Mouse (Mus musculus) intestine, embryonic 14.5 days (tissue): ENCODE data around the gene Tll1. TPM values are rescaled to one million over a fixed set of nuclear protein-coding genes. Genes with fewer than 3 reads are reported as not detected.

Source experiments
- ATAC-seq: fragments of 200-750 bp; cut with Nextera tagmentation; replicated peaks from 2 replicates; pipeline ENCODE4 v1.8.0; 2017; ENCODE audit warnings: low read depth, moderate number of reproducible peaks, moderate TSS enrichment, moderate library complexity; ENCODE audit not compliant: low FRiP score, low TSS enrichment
- DNase-seq: peaks from one replicate; pipeline ENCODE4 v3.0.0-alpha.2; 2018; ENCODE audit warnings: low spot score
- H3K27ac ChIP-seq: fragments of 300-500 bp; sonication (generic); 2 replicates; pipeline ENCODE4 v1.5.1; 2014; ENCODE audit warnings: low read depth, mild to moderate bottlenecking, control low read depth
- H3K27me3 ChIP-seq: fragments of 300-500 bp; sonication (generic); replicated peaks from 2 replicates; pipeline ENCODE4 v1.6.1; 2014; ENCODE audit warnings: low read length, control low read depth; ENCODE audit not compliant: control insufficient read depth, insufficient read depth
- H3K36me3 ChIP-seq: fragments of 300-500 bp; sonication (generic); 2 replicates; pipeline ENCODE4 v1.6.1; 2014; ENCODE audit warnings: low read length, control low read depth; ENCODE audit not compliant: control insufficient read depth, insufficient read depth
- H3K4me1 ChIP-seq: fragments of 300-500 bp; sonication (generic); replicated peaks from 2 replicates; pipeline ENCODE4 v1.6.1; 2014; ENCODE audit warnings: low read length, control low read depth, mixed read lengths; ENCODE audit not compliant: control insufficient read depth, insufficient read depth
- H3K4me2 ChIP-seq: fragments of 300-500 bp; sonication (generic); 2 replicates; pipeline ENCODE4 v1.6.1; 2014; ENCODE audit warnings: low read length
- H3K4me3 ChIP-seq: fragments of 300-500 bp; sonication (generic); 2 replicates; pipeline ENCODE4 v1.5.1; 2014; ENCODE audit warnings: low read depth, low read length, control low read depth, mixed read lengths
- H3K9ac ChIP-seq: fragments of 300-500 bp; sonication (generic); 2 replicates; pipeline ENCODE4 v1.6.1; 2014; ENCODE audit warnings: mild to moderate bottlenecking, low read length
- H3K9me3 ChIP-seq: fragments of 300-500 bp; sonication (generic); 2 replicates; pipeline ENCODE4 v1.6.1; 2016; ENCODE audit warnings: low read length, control low read depth; ENCODE audit not compliant: control insufficient read depth
- WGBS: fragments of 180-500 bp; shearing (Covaris S2); extraction: QIAGEN DNeasy Blood & Tissue Kit; methylation state at CpG from one replicate; pipeline ENCODE4 v1.1.7; 2014; 5-methylcytosine and 5-hydroxymethylcytosine counted together
- polyA plus RNA-seq: library from polyadenylated mRNA; unstranded; fragments of >200 nt; fragmentation: Nextera tagmentation; extraction: Ambion mirVana; gene quantifications from 2 replicates; pipeline ENCODE4 v1.2.1, GENCODE M21; 2014

Gene Tll1
- polyA plus RNA-seq, 1 experiment from 2014 or later = 2.3 TPM

DNA sequence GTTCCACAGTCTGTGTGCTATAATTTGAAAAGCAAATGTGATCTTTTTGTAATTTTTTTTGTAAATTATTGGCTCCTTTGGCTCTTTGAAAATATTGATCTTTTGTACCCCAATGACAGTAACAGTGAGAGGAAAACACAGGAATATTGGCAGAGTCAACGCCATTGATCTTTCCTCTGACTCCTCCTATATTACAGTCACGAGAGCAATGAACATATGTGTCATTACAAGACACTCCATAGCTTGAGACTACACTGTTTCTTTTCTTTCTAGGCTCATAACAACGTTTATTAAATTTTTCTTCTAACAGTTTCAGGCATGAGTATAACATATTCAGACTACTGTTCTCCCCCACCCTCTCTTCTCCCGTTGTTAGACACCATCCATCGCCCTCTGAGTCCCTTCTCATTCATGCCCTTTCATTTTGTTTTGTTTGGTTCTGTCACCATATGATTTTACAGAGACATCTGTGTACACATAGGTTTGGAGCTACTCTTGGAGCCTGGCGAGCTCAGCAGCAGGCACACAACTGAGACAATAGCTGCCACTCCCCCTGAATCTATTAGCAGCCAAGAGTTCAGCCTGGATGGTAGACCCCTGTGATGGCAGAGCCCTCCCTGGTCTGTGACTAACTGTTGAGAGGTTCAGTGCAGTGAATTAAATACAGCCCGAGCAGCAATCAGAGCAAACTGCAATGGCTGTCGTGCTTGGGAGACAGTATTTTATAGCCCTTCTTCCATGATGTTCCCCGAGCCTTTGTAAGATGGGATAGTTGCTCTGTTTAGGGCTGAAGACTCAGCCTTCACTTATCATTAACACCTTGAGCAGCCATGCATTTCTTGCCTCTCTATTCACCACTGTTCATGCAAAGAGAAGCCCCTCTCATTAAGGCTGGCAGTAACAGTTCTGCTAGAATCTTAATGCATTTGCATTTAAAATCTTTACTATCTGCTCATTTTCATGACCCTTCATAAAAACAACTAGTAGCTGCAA is 52.9 kb downstream of the Tll1 start:
- no peak overlapping the region for H3K27ac ChIP-seq
- 65% methylated on average over 9 of the region's 9 CpGs for WGBS
- ATAC-seq (no peak), DNase-seq (no peak)
- no peaks in the 10 kb centered on the region for H3K27me3 ChIP-seq
- no peak overlapping the region for H3K9ac ChIP-seq
- no peak overlapping the region for H3K4me3 ChIP-seq
- no peaks in the 10 kb centered on the region for H3K9me3 ChIP-seq
- no peak overlapping the region for H3K4me2 ChIP-seq
- H3K4me1 ChIP-seq = no peaks in the 10 kb centered on the region
- H3K36me3 ChIP-seq = no peaks in the 10 kb centered on the region

DNA sequence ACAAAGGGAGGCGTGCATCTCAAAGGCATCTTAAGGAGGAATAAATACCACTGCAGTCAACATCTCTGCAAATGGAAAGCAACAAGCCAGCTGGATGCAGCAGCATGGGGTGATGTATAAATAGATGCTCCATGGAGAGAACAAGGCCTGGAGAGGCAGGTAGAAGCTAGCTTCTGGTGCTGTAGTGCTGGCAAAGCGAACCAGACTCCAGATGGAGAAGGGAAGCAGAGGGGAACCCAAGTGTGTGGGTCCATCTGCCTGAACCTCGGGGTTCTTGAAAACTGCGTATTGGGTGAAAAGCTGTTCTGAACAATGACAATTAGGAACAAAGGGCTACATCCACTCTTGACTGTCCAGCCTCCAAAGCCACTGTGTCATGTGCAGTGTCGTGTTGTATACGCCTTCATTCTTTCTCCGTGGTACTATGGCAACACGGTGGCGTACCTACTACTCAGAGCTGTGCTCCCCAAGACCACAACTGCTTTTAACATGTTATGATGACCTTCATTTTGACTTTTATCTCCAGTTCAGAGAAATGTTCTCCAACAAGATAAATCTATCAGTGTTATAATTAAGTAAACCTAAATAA is 53.8 kb downstream of the Tll1 start:
- no peak for DNase-seq
- no peak overlapping the region for H3K4me3 ChIP-seq
- WGBS = 75% methylated on average over 9 of the region's 9 CpGs

DNA sequence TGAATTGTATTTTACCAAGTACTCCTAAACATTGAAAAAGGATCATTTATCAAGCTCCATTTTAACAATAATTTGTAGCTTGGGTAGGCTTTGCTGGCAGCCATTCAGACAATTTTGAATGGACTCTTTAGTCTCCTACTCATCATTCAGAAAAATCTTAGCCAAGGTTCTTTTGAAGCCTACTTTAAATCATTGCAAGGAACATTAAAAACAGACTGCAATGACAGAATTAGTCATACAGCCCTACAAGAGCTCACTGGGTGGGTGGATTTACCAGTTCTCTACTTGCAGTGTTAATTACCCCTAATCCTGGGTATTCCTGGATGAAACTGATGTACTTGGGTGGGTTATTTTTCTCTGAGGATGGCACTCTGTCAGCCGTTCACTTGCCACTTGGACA is 69.5 kb downstream of the Tll1 start:
- Histone ChIP-seq H3K9ac (no peak overlapping the region), H3K4me1 (no peaks in the 10 kb centered on the region), H3K27ac (no peak overlapping the region), H3K36me3 (no peaks in the 10 kb centered on the region), H3K9me3 (no peaks in the 10 kb centered on the region), H3K4me2 (no peak overlapping the region), H3K4me3 (no peak overlapping the region), H3K27me3 (no peaks in the 10 kb centered on the region)
- DNase-seq = no peak
- no peak for ATAC-seq
- 81% methylated on average over 1 of the region's 1 CpGs for WGBS

More for the DNA sequence above, 53.8 kb downstream of the Tll1 start:
- Histone ChIP-seq H3K9ac (no peak overlapping the region), H3K36me3 (no peaks in the 10 kb centered on the region), H3K27ac (no peak overlapping the region), H3K27me3 (no peaks in the 10 kb centered on the region), H3K9me3 (no peaks in the 10 kb centered on the region), H3K4me1 (no peaks in the 10 kb centered on the region), H3K4me2 (no peak overlapping the region)
- no peak for ATAC-seq

DNA sequence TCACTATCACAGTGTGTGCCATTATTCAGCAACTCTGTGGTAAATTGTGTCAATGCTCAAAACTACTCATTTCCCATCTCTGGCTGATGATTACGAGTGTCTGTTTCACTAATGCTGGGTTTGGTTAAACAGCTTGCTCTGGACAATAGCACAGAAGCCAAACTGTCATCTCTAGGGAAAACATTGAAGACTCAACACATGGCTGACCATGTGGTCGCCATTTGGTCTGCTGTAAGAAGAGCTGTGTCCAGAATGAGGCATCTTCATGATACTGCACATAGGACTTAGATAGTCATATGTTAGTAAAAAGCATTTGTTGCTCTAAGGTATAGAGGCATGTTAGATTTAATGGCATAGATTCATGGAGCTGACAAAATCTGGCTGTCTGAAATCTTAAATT is 98.9 kb downstream of the Tll1 start:
- H3K9ac ChIP-seq = no peak overlapping the region
- ATAC-seq (no peak), DNase-seq (no peak)
- WGBS = 52% methylated on average over 2 of the region's 2 CpGs
- H3K4me2 ChIP-seq = no peak overlapping the region
- no peak overlapping the region for H3K27ac ChIP-seq
- H3K9me3 ChIP-seq = no peaks in the 10 kb centered on the region
- no peaks in the 10 kb centered on the region for H3K4me1 ChIP-seq
- no peaks in the 10 kb centered on the region for H3K36me3 ChIP-seq
- no peak overlapping the region for H3K4me3 ChIP-seq
- H3K27me3 ChIP-seq = no peaks in the 10 kb centered on the region

DNA sequence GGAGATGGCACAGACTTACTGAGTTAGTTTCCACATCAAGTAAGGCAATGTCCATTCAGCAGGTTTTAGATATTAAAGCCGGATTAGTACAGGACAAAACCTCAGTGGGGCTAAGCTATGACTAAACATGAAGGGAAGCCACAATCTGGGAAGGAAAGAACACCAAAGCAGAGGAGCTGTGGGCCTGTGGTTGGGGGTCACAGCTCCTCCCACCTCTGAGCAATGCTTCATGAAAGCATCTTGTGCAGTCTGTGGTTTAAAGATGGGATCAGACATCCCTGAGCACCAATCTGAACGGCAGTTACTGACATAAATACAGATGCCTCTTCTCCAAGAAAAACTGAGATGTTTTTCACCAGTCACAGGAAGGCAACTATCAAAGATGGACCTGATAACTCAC is 132.7 kb downstream of the Tll1 start:
- H3K9me3 ChIP-seq = no peaks in the 10 kb centered on the region
- H3K4me2 ChIP-seq = no peak overlapping the region
- no peak for ATAC-seq
- H3K4me1 ChIP-seq = peaks cover 18% of the 10 kb centered on the region; the same call in 1 of the 2 replicates
- no peak overlapping the region for H3K4me3 ChIP-seq
- no peak for DNase-seq
- WGBS = 68% methylated on average over 2 of the region's 2 CpGs
- H3K9ac ChIP-seq = no peak overlapping the region
- H3K36me3 ChIP-seq = no peaks in the 10 kb centered on the region
- no peak overlapping the region for H3K27ac ChIP-seq
- no peaks in the 10 kb centered on the region for H3K27me3 ChIP-seq

DNA sequence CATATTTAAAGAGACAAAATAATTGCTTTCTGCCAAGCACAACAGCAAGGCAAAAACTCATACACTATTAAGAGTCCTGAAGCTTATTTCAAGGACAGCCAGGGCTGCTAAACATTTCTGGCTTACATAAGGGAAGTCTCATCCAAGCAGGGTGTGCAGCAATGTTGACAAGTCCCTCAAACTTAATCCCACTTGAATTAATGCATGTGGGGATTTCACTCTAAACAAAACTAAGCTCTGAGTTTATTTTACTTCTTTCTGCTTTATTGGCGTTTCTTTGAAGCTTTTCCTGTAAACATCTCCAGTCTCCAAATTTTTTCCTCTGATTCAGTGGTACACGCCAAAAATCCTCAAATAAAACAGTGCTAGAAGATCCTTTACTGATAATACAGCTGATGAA is 146.2 kb downstream of the Tll1 start:
- H3K4me2 ChIP-seq = no peak overlapping the region
- H3K9me3 ChIP-seq = no peaks in the 10 kb centered on the region
- no peaks in the 10 kb centered on the region for H3K36me3 ChIP-seq
- DNase-seq (no peak), ATAC-seq (no peak)
- no peak overlapping the region for H3K9ac ChIP-seq
- 21% methylated on average over 2 of the region's 2 CpGs for WGBS
- H3K4me1 ChIP-seq = no peaks in the 10 kb centered on the region; the same call in 1 of the 2 replicates
- H3K27ac ChIP-seq = no peak overlapping the region
- H3K4me3 ChIP-seq = no peak overlapping the region
- no peaks in the 10 kb centered on the region for H3K27me3 ChIP-seq

DNA sequence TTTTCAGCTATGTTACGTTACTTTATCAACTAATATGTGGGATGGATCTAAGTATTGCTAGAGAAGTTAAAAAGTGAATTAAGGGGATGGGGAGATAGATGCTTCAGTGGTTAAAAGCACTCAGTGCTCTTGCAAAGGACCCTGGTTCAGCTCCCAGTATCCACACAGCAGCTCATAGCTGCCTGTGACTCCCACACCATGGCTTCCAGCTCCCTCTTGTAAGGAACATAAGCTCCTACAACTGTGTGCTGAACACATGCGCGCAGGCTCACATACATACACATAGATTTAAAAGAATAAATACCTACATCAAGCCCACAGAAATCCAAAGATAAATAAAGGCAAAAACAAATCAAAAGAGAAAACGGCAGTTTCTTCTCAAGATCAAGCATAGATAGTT is 148.5 kb downstream of the Tll1 start:
- no peak overlapping the region for H3K4me3 ChIP-seq
- H3K27me3 ChIP-seq = no peaks in the 10 kb centered on the region
- WGBS = 65% methylated on average over 4 of the region's 4 CpGs
- H3K9me3 ChIP-seq = no peaks in the 10 kb centered on the region
- no peak for ATAC-seq
- H3K9ac ChIP-seq = no peak overlapping the region
- no peaks in the 10 kb centered on the region; the same call in 1 of the 2 replicates for H3K4me1 ChIP-seq
- H3K4me2 ChIP-seq = no peak overlapping the region
- H3K36me3 ChIP-seq = no peaks in the 10 kb centered on the region
- no peak overlapping the region for H3K27ac ChIP-seq
- DNase-seq = no peak

DNA sequence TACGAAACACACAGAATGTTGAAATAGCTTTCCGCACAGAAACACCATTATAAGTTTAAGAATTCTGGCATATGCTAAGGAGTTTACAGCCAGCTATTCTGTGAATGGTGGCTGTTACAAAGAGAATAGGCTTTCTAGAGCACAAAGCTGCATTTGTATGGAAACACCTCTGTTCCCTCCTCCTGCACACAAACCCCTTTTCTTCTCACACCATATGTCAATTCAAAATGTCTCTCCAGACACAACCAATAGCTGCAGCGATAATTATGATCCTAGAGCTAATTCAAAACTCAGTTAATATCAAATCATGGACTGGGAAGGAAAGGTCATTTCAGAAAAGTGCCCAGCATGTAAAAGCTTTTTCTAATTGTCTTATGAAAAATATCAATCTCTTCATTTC is 157.5 kb downstream of the Tll1 start:
- 78% methylated on average over 3 of the region's 3 CpGs for WGBS
- DNase-seq (no peak), ATAC-seq (no peak)
- Histone ChIP-seq H3K4me2 (no peak overlapping the region), H3K4me1 (no peaks in the 10 kb centered on the region), H3K9ac (no peak overlapping the region), H3K9me3 (no peaks in the 10 kb centered on the region), H3K27me3 (no peaks in the 10 kb centered on the region), H3K27ac (no peak overlapping the region), H3K36me3 (no peaks in the 10 kb centered on the region), H3K4me3 (no peak overlapping the region)
